Mouse (Mus musculus): ENCODE measurements around the gene Lmntd1. TPM values are rescaled to one million over a fixed set of nuclear protein-coding genes. Genes with fewer than 3 reads are reported as not detected.
A peak's percentile ranks its signal among the peaks of the same experiment; 100 is the strongest.

Lmntd1 gene
- polyA plus RNA-seq, 1 experiment from 2014 or later, result 0.15 TPM

GRCm38 (mm10) chr6:145499574-145500546 is 114.3 kb downstream of the Lmntd1 start:
- WGBS, result 86% methylated on average over 19 of the region's 19 CpGs
- Histone ChIP-seq H3K27me3 (replicated peaks; ENCODE audit: low read depth, poor library complexity, severe bottlenecking) (no peaks in the 10 kb centered on the region), H3K27ac (replicated peaks) (no peak overlapping the region), H3K4me1 (no peaks in the 10 kb centered on the region), H3K36me3 (replicated peaks) (no peaks in the 10 kb centered on the region), H3K9me3 (0 out of 2 replicates have a peak, but pooled peaks cover 5% of the 10 kb centered on the region), H3K4me3 (no peak overlapping the region)
- DNase-seq (ENCODE audit: low spot score), result no peak

- no peak for DNase-seq (ENCODE audit: low spot score)
- H3K4me3 ChIP-seq, result no peak overlapping the region
- no peaks in the 10 kb centered on the region for H3K36me3 ChIP-seq (replicated peaks)
- no peaks in the 10 kb centered on the region for H3K9me3 ChIP-seq
- 91% methylated on average over 7 of the region's 7 CpGs for WGBS
- H3K27me3 ChIP-seq (replicated peaks; ENCODE audit: low read depth, poor library complexity, severe bottlenecking), result no peaks in the 10 kb centered on the region
- no peak overlapping the region for H3K27ac ChIP-seq (replicated peaks)
- no peaks in the 10 kb centered on the region for H3K4me1 ChIP-seq
These were observed 118.4 kb downstream of the Lmntd1 start for GRCm38 (mm10) chr6:145495731-145496130.

- WGBS, result 85% methylated on average over 2 of the region's 2 CpGs
- no peak overlapping the region for H3K27ac ChIP-seq (replicated peaks)
These were observed 125.9 kb downstream of the Lmntd1 start for GRCm38 (mm10) chr6:145488251-145488650.

GRCm38 (mm10) chr6:145485986-145486605 is 128.0 kb downstream of the Lmntd1 start:
- 47% methylated on average over 12 of the region's 12 CpGs for WGBS

More at GRCm38 (mm10) chr6:145488251-145488650, 125.9 kb downstream of the Lmntd1 start:
- DNase-seq (ENCODE audit: low spot score), result no peak
- Histone ChIP-seq H3K36me3 (replicated peaks) (no peaks in the 10 kb centered on the region), H3K9me3 (no peaks in the 10 kb centered on the region), H3K4me3 (no peak overlapping the region), H3K4me1 (peaks cover 18% of the 10 kb centered on the region), H3K27me3 (replicated peaks; ENCODE audit: low read depth, poor library complexity, severe bottlenecking) (no peaks in the 10 kb centered on the region)

GRCm38 (mm10) chr6:145483318-145483674 is 130.8 kb downstream of the Lmntd1 start:
- Histone ChIP-seq H3K4me3 (no peak overlapping the region), H3K27ac (replicated peaks) (no peak overlapping the region), H3K9me3 (no peaks in the 10 kb centered on the region), H3K4me1 (peaks cover 47% of the 10 kb centered on the region), H3K36me3 (replicated peaks) (no peaks in the 10 kb centered on the region), H3K27me3 (replicated peaks; ENCODE audit: low read depth, poor library complexity, severe bottlenecking) (0 out of 2 replicates have a peak, but pooled peaks cover 2% of the 10 kb centered on the region)
- no peak for DNase-seq (ENCODE audit: low spot score)
- WGBS, result 76% methylated on average over 5 of the region's 5 CpGs

More at GRCm38 (mm10) chr6:145485986-145486605, 128.0 kb downstream of the Lmntd1 start:
- Histone ChIP-seq H3K9me3 (no peaks in the 10 kb centered on the region), H3K4me3 (no peak overlapping the region), H3K27me3 (replicated peaks; ENCODE audit: low read depth, poor library complexity, severe bottlenecking) (no peaks in the 10 kb centered on the region), H3K4me1 (peaks cover 34% of the 10 kb centered on the region), H3K36me3 (replicated peaks) (no peaks in the 10 kb centered on the region), H3K27ac (replicated peaks) (peak overlapping the region; percentile 49; the same call in 1 of the 2 replicates)
- DNase-seq (ENCODE audit: low spot score), result peak; percentile 54

GRCm38 (mm10) chr6:145482656-145483317 is 131.3 kb downstream of the Lmntd1 start:
- H3K4me3 ChIP-seq, result no peak overlapping the region
- H3K27ac ChIP-seq (replicated peaks), result no peak overlapping the region
- 0 out of 2 replicates have a peak, but pooled peaks cover 2% of the 10 kb centered on the region for H3K27me3 ChIP-seq (replicated peaks; ENCODE audit: low read depth, poor library complexity, severe bottlenecking)
- H3K9me3 ChIP-seq, result no peaks in the 10 kb centered on the region
- no peak for DNase-seq (ENCODE audit: low spot score)
- H3K4me1 ChIP-seq, result peaks cover 52% of the 10 kb centered on the region
- WGBS, result 90% methylated on average over 17 of the region's 17 CpGs
- no peaks in the 10 kb centered on the region for H3K36me3 ChIP-seq (replicated peaks)

- Histone ChIP-seq H3K27ac (replicated peaks) (no peak overlapping the region; the same call in 1 of the 2 replicates), H3K9me3 (no peaks in the 10 kb centered on the region), H3K36me3 (replicated peaks) (no peaks in the 10 kb centered on the region), H3K4me3 (no peak overlapping the region), H3K27me3 (replicated peaks; ENCODE audit: low read depth, poor library complexity, severe bottlenecking) (peaks cover 2% of the 10 kb centered on the region; the same call in 1 of the 2 replicates), H3K4me1 (peaks cover 59% of the 10 kb centered on the region)
- 55% methylated on average over 15 of the region's 15 CpGs for whole genome bisulfite sequencing
- peak; percentile 50 for DNase-seq (ENCODE audit: low spot score)
These were observed 132.2 kb downstream of the Lmntd1 start for GRCm38 (mm10) chr6:145481938-145482337.

GRCm38 (mm10) chr6:145478821-145479271 is 135.3 kb downstream of the Lmntd1 start:
- peak; percentile 32 for DNase-seq (ENCODE audit: low spot score)

GRCm38 (mm10) chr6:145477367-145477905 is 136.7 kb downstream of the Lmntd1 start:
- WGBS, result 50% methylated on average over 10 of the region's 10 CpGs
- H3K9me3 ChIP-seq, result no peaks in the 10 kb centered on the region
- peak overlapping the region; percentile 55; the same call in 1 of the 2 replicates for H3K27ac ChIP-seq (replicated peaks)
- DNase-seq (ENCODE audit: low spot score), result peak; percentile 51
- no peaks in the 10 kb centered on the region for H3K36me3 ChIP-seq (replicated peaks)
- no peak overlapping the region for H3K4me3 ChIP-seq
- H3K27me3 ChIP-seq (replicated peaks; ENCODE audit: low read depth, poor library complexity, severe bottlenecking), result peaks cover 6% of the 10 kb centered on the region; the same call in 1 of the 2 replicates
- H3K4me1 ChIP-seq, result peaks cover 36% of the 10 kb centered on the region

More at GRCm38 (mm10) chr6:145478821-145479271, 135.3 kb downstream of the Lmntd1 start:
- Histone ChIP-seq H3K4me3 (no peak overlapping the region), H3K9me3 (no peaks in the 10 kb centered on the region), H3K27ac (replicated peaks) (peak overlapping the region; percentile 55; the same call in 1 of the 2 replicates), H3K36me3 (replicated peaks) (no peaks in the 10 kb centered on the region), H3K27me3 (replicated peaks; ENCODE audit: low read depth, poor library complexity, severe bottlenecking) (peaks cover 6% of the 10 kb centered on the region; the same call in 1 of the 2 replicates), H3K4me1 (peaks cover 46% of the 10 kb centered on the region)
- 54% methylated on average over 4 of the region's 4 CpGs for WGBS

- Histone ChIP-seq H3K27ac (replicated peaks) (no peak overlapping the region), H3K36me3 (replicated peaks) (no peaks in the 10 kb centered on the region), H3K27me3 (replicated peaks; ENCODE audit: low read depth, poor library complexity, severe bottlenecking) (0 out of 2 replicates have a peak, but pooled peaks cover 4% of the 10 kb centered on the region), H3K9me3 (no peaks in the 10 kb centered on the region), H3K4me3 (no peak overlapping the region), H3K4me1 (peaks cover under 1% of the 10 kb centered on the region; the same call in 1 of the 2 replicates)
- WGBS, result 84% methylated on average over 11 of the region's 11 CpGs
- no peak for DNase-seq (ENCODE audit: low spot score)
These were observed 142.4 kb downstream of the Lmntd1 start for GRCm38 (mm10) chr6:145471638-145472247.

GRCm38 (mm10) chr6:145469260-145469943 is 144.7 kb downstream of the Lmntd1 start:
- no peaks in the 10 kb centered on the region for H3K27me3 ChIP-seq (replicated peaks; ENCODE audit: low read depth, poor library complexity, severe bottlenecking)
- no peaks in the 10 kb centered on the region for H3K4me1 ChIP-seq
- no peak overlapping the region for H3K4me3 ChIP-seq
- H3K27ac ChIP-seq (replicated peaks), result no peak overlapping the region
- WGBS, result 81% methylated on average over 8 of the region's 8 CpGs
- no peaks in the 10 kb centered on the region for H3K9me3 ChIP-seq
- H3K36me3 ChIP-seq (replicated peaks), result no peaks in the 10 kb centered on the region
- DNase-seq (ENCODE audit: low spot score), result no peak
